Mouse (Mus musculus): ENCODE data around the gene Tmem150a. TPM values are rescaled to one million over a fixed set of nuclear protein-coding genes. Genes with fewer than 3 reads are reported as not detected.

The Tmem150a gene
- polyA plus RNA-seq, 1 experiment from 2014 or later = 14.8 TPM

Other genes with a start within 250 kb of the Tmem150a start
- gene Atoh8, start 119.9 kb upstream of the Tmem150a start, polyA plus RNA-seq (2014; fragmentation: Nextera tagmentation; extraction: Ambion mirVana) = 11.6 and 11.8 TPM in 2 replicates
- 0.23 TPM in 1 of 2 replicates, not detected in the other for gene Sftpb, start 50.8 kb upstream of the Tmem150a start, polyA plus RNA-seq (2014; fragmentation: Nextera tagmentation; extraction: Ambion mirVana)
- 51.4 and 54.5 TPM in 2 replicates for gene Usp39, start 10.3 kb upstream of the Tmem150a start, polyA plus RNA-seq (2014; fragmentation: Nextera tagmentation; extraction: Ambion mirVana)
- 12.9 and 17.4 TPM in 2 replicates for gene 0610030E20Rik, start 8.1 kb upstream of the Tmem150a start, polyA plus RNA-seq (2014; fragmentation: Nextera tagmentation; extraction: Ambion mirVana)
- 95.4 and 107 TPM in 2 replicates for gene Rnf181, start 11.5 kb downstream of the Tmem150a start, polyA plus RNA-seq (2014; fragmentation: Nextera tagmentation; extraction: Ambion mirVana)
- gene Vamp5, start 25.0 kb downstream of the Tmem150a start, polyA plus RNA-seq (2014; fragmentation: Nextera tagmentation; extraction: Ambion mirVana) = 55.3 and 59.2 TPM in 2 replicates
- 137 and 142 TPM in 2 replicates for gene Vamp8, start 35.3 kb downstream of the Tmem150a start, polyA plus RNA-seq (2014; fragmentation: Nextera tagmentation; extraction: Ambion mirVana)
- gene Ggcx, start 58.9 kb downstream of the Tmem150a start, polyA plus RNA-seq (2014; fragmentation: Nextera tagmentation; extraction: Ambion mirVana) = 23.9 and 27.1 TPM in 2 replicates
- gene Mat2a, start 84.1 kb downstream of the Tmem150a start, polyA plus RNA-seq (2014; fragmentation: Nextera tagmentation; extraction: Ambion mirVana) = 321 and 349 TPM in 2 replicates
- gene Sh2d6, start 166.3 kb downstream of the Tmem150a start, polyA plus RNA-seq (2014; fragmentation: Nextera tagmentation; extraction: Ambion mirVana) = not detected in 2 replicates
- gene Capg, start 188.9 kb downstream of the Tmem150a start, polyA plus RNA-seq (2014; fragmentation: Nextera tagmentation; extraction: Ambion mirVana) = 22.7 and 25.9 TPM in 2 replicates
- gene Elmod3, start 243.0 kb downstream of the Tmem150a start, polyA plus RNA-seq (2014; fragmentation: Nextera tagmentation; extraction: Ambion mirVana) = 10.5 and 12.1 TPM in 2 replicates
- 13.9 and 16.2 TPM in 2 replicates for gene Retsat, start 243.0 kb downstream of the Tmem150a start, polyA plus RNA-seq (2014; fragmentation: Nextera tagmentation; extraction: Ambion mirVana)